In the genomic region with DNA sequence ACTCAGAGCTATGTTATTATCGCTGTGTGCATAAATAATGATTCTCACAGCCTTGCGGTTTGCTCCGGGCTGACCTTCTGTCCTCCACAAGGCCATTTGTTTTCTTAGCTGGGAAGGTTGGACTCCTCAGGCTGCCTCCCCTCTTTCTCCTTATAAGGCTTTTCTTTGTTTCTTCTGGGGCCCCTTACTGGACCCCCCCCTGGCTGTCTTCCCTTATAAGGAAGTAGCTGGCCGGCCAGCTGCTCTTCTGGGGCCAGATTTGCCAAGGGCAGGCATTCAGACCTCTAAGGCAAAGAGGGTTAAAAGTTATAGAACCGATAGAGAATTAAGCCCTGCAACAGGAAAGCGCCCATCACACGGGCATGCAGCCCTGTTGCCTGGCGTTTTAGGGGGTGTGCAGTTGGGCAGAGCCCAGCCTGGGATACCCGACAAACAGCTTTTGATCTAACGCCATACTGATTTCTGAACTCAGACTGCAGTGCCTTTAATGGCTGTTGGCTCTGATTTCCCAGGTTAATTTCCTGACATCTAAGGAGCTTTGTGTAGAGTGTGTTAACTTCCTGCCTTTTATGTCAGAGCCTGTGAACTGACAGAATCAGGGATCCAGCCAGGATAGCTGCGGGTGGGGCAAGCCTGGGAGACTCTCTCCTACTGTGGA, we compare ENCODE assay signal across 10 mouse cellular contexts.
DNase-seq lines count a peak whose midpoint lies in the region; ATAC-seq and TF ChIP-seq lines count a peak whose summit lies in the region.
"Had no signal": no experiment of that assay in that cellular context is flagged by ENCODE, and none has a peak within 500 bp of the region (broad histone marks: within the 10 kb centered on the region; RNA-seq: fewer than 3 reads in every experiment).

No protein-coding gene starts in this region.

- no peaks in the 10 kb centered on the region for H3K9me3 ChIP-seq in E14TG2a.4 (ENCODE audit: low read length)
- no peaks in the 10 kb centered on the region for H3K9me3 ChIP-seq in heart, postnatal 0 days (replicated peaks; ENCODE audit: control insufficient read depth, low read length)
- H3K9me3 ChIP-seq: liver, embryonic 13.5 days had no signal

- H3K4me3 ChIP-seq in E14TG2a.4 (replicated peaks; ENCODE audit: low read length) (peak overlapping the region; percentile 50), myocyte (no peak overlapping the region)
- 0 out of 2 replicates have a peak overlapping the region, but pooled peaks have one; percentile 19 for H3K4me3 ChIP-seq in brown adipose tissue, adult 24 weeks (ENCODE audit: insufficient read depth, low read depth, low read length)
- H3K4me3 ChIP-seq in heart, postnatal 0 days (ENCODE audit: low read depth, low read length) = no peak overlapping the region
- H3K4me3 ChIP-seq: liver, embryonic 13.5 days had no signal

- ATAC-seq in heart, postnatal 0 days (ENCODE audit: insufficient read depth, low read depth) = peak; percentile 27; the same call in 1 of the 2 replicates
- no peak for ATAC-seq in monocyte, adult 5-6 weeks (replicated peaks; ENCODE audit: insufficient number of reproducible peaks, low FRiP score, low TSS enrichment, poor library complexity, severe bottlenecking)
- ATAC-seq: Patski had no signal

- H3K79me2 ChIP-seq in myocyte (ENCODE audit: control insufficient read depth, insufficient read depth) = no peaks in the 10 kb centered on the region

- WGBS in heart, postnatal 0 days = 17% methylated on average over 11 of the region's 11 CpGs

- TF ChIP-seq EP300 in heart, postnatal 0 days (IDR thresholded peaks at IDR 0.05; ENCODE audit: low read depth) = no peak

- peak; percentile 51 for DNase-seq in heart, postnatal 0 days (ENCODE audit: low spot score)
- peak; percentile 70 to 76 for DNase-seq in kidney, postnatal 4 days
- no peak for DNase-seq in right cerebral cortex, adult 18-20 months
- no peak for DNase-seq in cerebellum, postnatal 36 days
- DNase-seq: liver, embryonic 13.5 days had no signal

- H3K36me3 ChIP-seq in E14TG2a.4 (ENCODE audit: insufficient read depth, low read length) (no peaks in the 10 kb centered on the region), myocyte (ENCODE audit: control insufficient read depth, insufficient read depth) (no peaks in the 10 kb centered on the region)
- H3K36me3 ChIP-seq in heart, postnatal 0 days (replicated peaks; ENCODE audit: control insufficient read depth, insufficient read depth, low read length) = no peaks in the 10 kb centered on the region
- H3K36me3 ChIP-seq: liver, embryonic 13.5 days had no signal

- TF ChIP-seq POLR2A in myocyte (IDR thresholded peaks at IDR 0.05; ENCODE audit: insufficient read length, low read depth) = no peak

- no peak overlapping the region for H3ac ChIP-seq in myocyte (ENCODE audit: control insufficient read depth, insufficient read length)

- peaks cover 7% of the 10 kb centered on the region; the same call in 1 of the 2 replicates for H3K27me3 ChIP-seq in E14TG2a.4 (ENCODE audit: insufficient read depth, low read length)
- no peaks in the 10 kb centered on the region for H3K27me3 ChIP-seq in heart, postnatal 0 days (ENCODE audit: control insufficient read depth, insufficient read depth, low read length)
- H3K27me3 ChIP-seq in myocyte (ENCODE audit: control insufficient read depth, insufficient read depth, insufficient read length) = no peaks in the 10 kb centered on the region
- H3K27me3 ChIP-seq: liver, embryonic 13.5 days; Patski had no signal

- no peak overlapping the region; the same call in 1 of the 2 replicates for H3K9ac ChIP-seq in heart, postnatal 0 days (replicated peaks; ENCODE audit: low read depth, low read length)
- H3K9ac ChIP-seq: liver, embryonic 13.5 days had no signal

- peak overlapping the region; percentile 57; the same call in 1 of the 2 replicates for H3K27ac ChIP-seq in brown adipose tissue, adult 24 weeks (replicated peaks; ENCODE audit: low read depth, low read length)
- peak overlapping the region; percentile 47 for H3K27ac ChIP-seq in heart, postnatal 0 days (ENCODE audit: low read depth)
- H3K27ac ChIP-seq: liver, embryonic 13.5 days had no signal

- H3K4me1 ChIP-seq in E14TG2a.4 (replicated peaks; ENCODE audit: low read depth, low read length) = peaks cover 70% of the 10 kb centered on the region
- H3K4me1 ChIP-seq in brown adipose tissue, adult 24 weeks (ENCODE audit: control insufficient read depth, insufficient read depth, insufficient read length, low read length) = peaks cover 2% of the 10 kb centered on the region; the same call in 1 of the 2 replicates
- peaks cover 30% of the 10 kb centered on the region for H3K4me1 ChIP-seq in heart, postnatal 0 days (ENCODE audit: control insufficient read depth, insufficient read depth)

- peak overlapping the region; percentile 22; the same call in 1 of the 2 replicates for H3K4me2 ChIP-seq in heart, postnatal 0 days (ENCODE audit: low read depth, low read length)
- no peak overlapping the region for H3K4me2 ChIP-seq in myocyte (ENCODE audit: low read depth)
- H3K4me2 ChIP-seq: liver, embryonic 13.5 days had no signal

- TF ChIP-seq CTCF in E14TG2a.4 (conservative IDR thresholded peaks at IDR 0.05; ENCODE audit: low read length) = no peak
- TF ChIP-seq CTCF in heart, postnatal 0 days (IDR thresholded peaks at IDR 0.05; ENCODE audit: low read depth) = no peak

TF ChIP-seq in myocyte, 11 proteins besides CTCF, POLR2A, EP300 and RAD21:
- TF ChIP-seq SRF (IDR thresholded peaks at IDR 0.05; ENCODE audit: control insufficient read depth, insufficient read length, low read depth) = peak; percentile 74
- TF ChIP-seq CEBPB (IDR thresholded peaks at IDR 0.05; ENCODE audit: insufficient read depth, poor library complexity, severe bottlenecking) = no peak
TF ChIP-seq in myocyte: peak in this region for 1.

Comparison
In these comparisons a context has a peak if more than half of its experiments do, and no peak if none do; other contexts are left out.
1. H3K4me3 ChIP-seq: peak in E14TG2a.4 (single experiment) and brown adipose tissue, adult 24 weeks (single experiment); none in heart, postnatal 0 days (single experiment) and myocyte (single experiment).
2. DNase-seq: peak in heart, postnatal 0 days (single experiment) and kidney, postnatal 4 days (2 of 2); none in right cerebral cortex, adult 18-20 months (single experiment) and cerebellum, postnatal 36 days (0 of 2).